Mouse (Mus musculus) kidney, embryonic 16.5 days (tissue): Measurements from ENCODE around the gene St3gal3. TPM values are rescaled to one million over a fixed set of nuclear protein-coding genes. Genes with fewer than 3 reads are reported as not detected.

Experiments used
- ATAC-seq: fragments of 200-750 bp; cut with Nextera tagmentation; 2 replicates; pipeline ENCODE4 v1.8.0; 2017; ENCODE audit warnings: moderate TSS enrichment; ENCODE audit not compliant: low FRiP score, low TSS enrichment
- H3K27ac ChIP-seq: fragments of 300-500 bp; sonication (generic); 2 replicates; pipeline ENCODE4 v1.5.1; 2014; ENCODE audit warnings: low read length
- H3K27me3 ChIP-seq: fragments of 300-500 bp; sonication (generic); 2 replicates; pipeline ENCODE4 v1.6.1; 2014; ENCODE audit warnings: low read length, control low read depth, mixed read lengths; ENCODE audit not compliant: insufficient read depth
- H3K36me3 ChIP-seq: fragments of 300-500 bp; sonication (generic); 2 replicates; pipeline ENCODE4 v1.6.1; 2014; ENCODE audit warnings: low read length, control low read depth, mixed read lengths; ENCODE audit not compliant: insufficient read depth
- H3K4me1 ChIP-seq: fragments of 300-500 bp; sonication (generic); 2 replicates; pipeline ENCODE4 v1.6.1; 2014; ENCODE audit warnings: low read length, control low read depth, mixed read lengths; ENCODE audit not compliant: insufficient read depth
- H3K4me2 ChIP-seq: fragments of 300-500 bp; sonication (generic); replicated peaks from 2 replicates; pipeline ENCODE4 v1.6.1; 2014; ENCODE audit warnings: low read depth, low read length
- H3K4me3 ChIP-seq: fragments of 300-500 bp; sonication (generic); 2 replicates; pipeline ENCODE4 v1.5.1; 2014; ENCODE audit warnings: mild to moderate bottlenecking, low read length
- H3K9ac ChIP-seq: fragments of 300-500 bp; sonication (generic); replicated peaks from 2 replicates; pipeline ENCODE4 v1.6.1; 2014; ENCODE audit warnings: low read length
- H3K9me3 ChIP-seq: fragments of 300-500 bp; sonication (generic); 2 replicates; pipeline ENCODE4 v1.6.1; 2016; ENCODE audit warnings: low read length, control low read depth
- whole genome bisulfite sequencing: fragments of 180-500 bp; shearing (Covaris S2); extraction: QIAGEN DNeasy Blood & Tissue Kit; methylation state at CpG from one replicate; pipeline ENCODE4 v1.1.7; 2014; 5-methylcytosine and 5-hydroxymethylcytosine counted together
- polyA plus RNA-seq: library from polyadenylated mRNA; unstranded; fragments of >200 nt; fragmentation: Nextera tagmentation; extraction: Ambion mirVana; gene quantifications from 2 replicates; pipeline ENCODE4 v1.2.1, GENCODE M21; 2015

The St3gal3 gene
- polyA plus RNA-seq, 1 experiment from 2014 or later, result 8.7 TPM

DNA sequence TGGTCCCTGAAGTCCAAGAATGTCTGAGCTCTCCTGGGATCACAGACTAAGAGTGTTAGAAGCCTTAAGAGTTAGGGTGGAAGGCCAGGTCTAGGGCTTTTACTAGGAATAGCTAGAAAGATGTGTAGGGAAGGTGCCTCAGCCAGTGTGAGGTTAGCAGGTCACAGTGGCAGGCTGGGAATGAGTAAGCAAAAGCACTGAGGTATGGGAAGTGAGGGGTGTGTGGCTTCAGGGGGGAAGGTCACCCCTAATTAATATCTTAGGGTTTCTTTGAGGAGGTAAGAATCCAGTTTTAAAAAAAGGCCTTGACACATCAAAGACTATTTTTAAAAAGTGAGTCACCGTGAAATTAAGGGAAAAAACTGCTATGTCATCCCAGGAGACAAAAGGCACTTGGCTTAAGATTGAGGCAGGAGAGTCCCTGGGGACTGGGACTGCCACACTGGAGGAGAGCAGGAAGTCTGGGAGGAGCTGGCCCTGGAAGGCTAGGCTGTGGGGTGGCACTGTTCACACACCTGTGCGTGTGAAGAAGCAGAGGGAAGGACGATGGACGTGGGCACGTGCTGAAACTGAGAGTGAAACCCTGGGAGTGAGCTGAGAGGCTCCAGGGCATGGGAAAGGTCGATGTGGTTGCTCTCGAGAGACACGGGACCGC, 72.8 kb downstream of the St3gal3 start:
- 40% methylated on average over 9 of the region's 9 CpGs for WGBS
- Histone ChIP-seq H3K27me3 (no peaks in the 10 kb centered on the region), H3K9ac (no peak overlapping the region), H3K4me2 (no peak overlapping the region), H3K9me3 (no peaks in the 10 kb centered on the region), H3K4me1 (peaks cover 33% of the 10 kb centered on the region), H3K27ac (no peak overlapping the region), H3K36me3 (no peaks in the 10 kb centered on the region), H3K4me3 (no peak overlapping the region)
- no peak for ATAC-seq

DNA sequence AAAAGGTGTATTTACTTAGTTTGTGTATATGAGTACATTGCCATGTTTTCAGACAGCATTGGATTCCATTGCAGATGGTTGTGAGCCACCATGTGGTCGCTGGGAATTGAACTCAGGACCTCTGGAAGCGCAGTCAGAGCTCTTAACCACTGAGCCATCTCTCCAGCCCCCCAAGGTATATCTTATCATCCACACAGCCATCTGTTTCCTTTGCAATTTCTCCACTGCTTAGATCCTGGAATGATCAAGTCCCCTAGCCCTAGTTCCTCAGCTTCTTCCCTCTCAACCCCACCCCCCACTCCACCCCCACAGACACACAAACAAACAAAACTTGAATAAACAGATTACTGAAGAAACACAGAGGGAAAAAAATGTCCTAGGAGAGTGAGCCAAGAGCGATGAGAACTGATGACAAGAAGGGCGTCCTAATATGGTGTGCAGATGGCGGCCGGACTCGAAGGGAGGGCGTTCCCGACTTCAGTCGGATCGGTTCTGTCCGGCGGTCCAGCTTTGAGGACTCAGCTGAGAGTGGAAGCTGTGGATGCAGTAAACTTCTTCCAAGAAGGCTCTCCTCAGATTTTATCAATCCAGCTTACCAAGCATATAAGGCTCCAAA, 73.7 kb downstream of the St3gal3 start:
- Histone ChIP-seq H3K36me3 (no peaks in the 10 kb centered on the region), H3K27me3 (no peaks in the 10 kb centered on the region), H3K27ac (no peak overlapping the region), H3K9ac (no peak overlapping the region), H3K4me1 (peaks cover 36% of the 10 kb centered on the region), H3K9me3 (no peaks in the 10 kb centered on the region), H3K4me3 (no peak overlapping the region), H3K4me2 (no peak overlapping the region)
- 65% methylated on average over 13 of the region's 13 CpGs for WGBS
- no peak for ATAC-seq

DNA sequence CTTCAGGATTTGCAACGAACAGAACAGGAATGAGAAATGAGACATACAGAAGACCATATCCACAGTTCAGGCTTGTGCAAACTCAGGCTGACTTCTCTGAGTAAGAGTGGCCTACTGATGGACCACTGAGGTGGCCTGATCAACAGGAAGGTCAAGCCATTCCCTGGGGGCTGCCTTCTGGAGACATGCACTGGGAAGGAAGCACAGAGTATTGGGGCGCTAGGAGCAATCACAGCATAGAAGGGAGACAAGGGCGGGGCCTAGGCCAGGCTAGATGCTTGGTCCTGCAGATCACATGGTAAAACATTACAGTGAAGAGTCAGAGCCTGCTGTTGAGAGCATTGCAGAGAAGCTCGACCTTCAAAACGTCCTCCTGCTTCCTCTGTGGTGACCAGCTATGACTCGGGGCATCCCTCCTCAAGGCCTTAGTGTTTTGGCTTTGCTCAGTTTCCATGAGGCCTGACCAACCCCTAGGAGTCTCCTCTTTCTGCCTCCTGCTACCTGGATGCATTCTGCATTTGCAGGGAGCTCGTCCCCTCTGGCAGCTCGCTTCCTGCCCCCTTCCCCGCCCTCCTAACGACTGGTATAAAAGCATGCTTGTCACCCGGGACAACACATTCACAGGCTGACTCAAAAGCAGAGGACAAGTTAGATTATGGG, 74.8 kb downstream of the St3gal3 start:
- no peaks in the 10 kb centered on the region for H3K9me3 ChIP-seq
- H3K36me3 ChIP-seq, result no peaks in the 10 kb centered on the region
- H3K27me3 ChIP-seq, result no peaks in the 10 kb centered on the region
- no peak overlapping the region for H3K9ac ChIP-seq
- ATAC-seq, result no peak
- H3K4me1 ChIP-seq, result peaks cover 36% of the 10 kb centered on the region
- H3K4me2 ChIP-seq, result no peak overlapping the region
- H3K27ac ChIP-seq, result no peak overlapping the region
- 61% methylated on average over 11 of the region's 11 CpGs for WGBS
- no peak overlapping the region for H3K4me3 ChIP-seq

DNA sequence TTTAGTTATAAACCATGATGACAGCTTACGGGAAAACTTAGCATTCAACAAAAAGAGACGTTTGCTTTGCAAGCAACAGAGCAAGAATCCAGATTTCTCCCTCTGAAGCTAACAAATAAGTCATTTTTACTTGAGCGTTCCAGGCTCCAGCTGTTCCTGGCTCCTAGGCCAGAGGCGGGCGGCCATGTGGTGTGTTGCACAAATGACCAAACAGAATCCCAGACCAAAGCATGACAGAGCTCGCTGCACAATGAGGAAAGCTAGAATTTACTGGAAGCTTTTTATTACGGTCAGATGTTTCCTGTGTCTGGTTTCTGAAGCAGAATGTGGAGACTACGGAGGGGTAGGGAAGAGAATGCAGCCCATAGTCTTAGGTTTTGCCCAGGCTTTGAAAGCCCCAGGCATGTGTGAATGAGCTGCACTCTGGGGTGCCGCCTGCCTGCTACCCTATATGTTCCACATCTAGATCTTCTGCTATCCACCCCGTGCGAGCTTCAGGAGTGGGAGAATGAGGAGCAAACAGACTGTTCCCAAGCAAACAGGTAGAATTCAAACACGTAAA, 76.5 kb downstream of the St3gal3 start:
- Histone ChIP-seq H3K9me3 (no peaks in the 10 kb centered on the region), H3K9ac (no peak overlapping the region), H3K4me1 (peaks cover 45% of the 10 kb centered on the region), H3K4me2 (no peak overlapping the region), H3K4me3 (no peak overlapping the region), H3K27me3 (no peaks in the 10 kb centered on the region), H3K36me3 (no peaks in the 10 kb centered on the region), H3K27ac (peak overlapping the region; percentile 82)
- WGBS, result 52% methylated on average over 12 of the region's 12 CpGs
- peak; percentile 64; the same call in 1 of the 2 replicates for ATAC-seq

DNA sequence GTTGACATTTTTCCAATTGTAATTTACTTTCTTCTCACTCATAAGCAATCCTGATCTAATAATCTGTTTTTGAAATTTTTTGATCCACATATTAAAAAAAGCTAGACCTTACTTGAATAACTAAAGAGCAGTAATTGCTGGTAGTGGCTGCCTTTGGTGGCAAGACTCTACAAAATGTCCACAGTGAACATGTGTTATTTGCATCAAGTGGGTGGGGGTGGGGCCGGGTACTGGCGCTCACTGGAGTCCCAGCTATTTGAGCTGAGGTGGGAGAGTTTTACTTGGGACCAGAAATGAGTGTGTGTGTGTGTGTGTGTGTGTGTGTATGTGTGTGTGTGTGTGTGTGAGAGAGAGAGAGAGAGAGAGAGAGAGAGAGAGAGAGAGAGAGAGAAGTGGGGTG, 77.6 kb downstream of the St3gal3 start:
- Histone ChIP-seq H3K9me3 (no peaks in the 10 kb centered on the region), H3K4me1 (peaks cover 39% of the 10 kb centered on the region), H3K36me3 (no peaks in the 10 kb centered on the region), H3K4me3 (no peak overlapping the region), H3K9ac (no peak overlapping the region), H3K4me2 (no peak overlapping the region), H3K27me3 (no peaks in the 10 kb centered on the region), H3K27ac (no peak overlapping the region)
- WGBS, result 39% methylated on average over 2 of the region's 2 CpGs
- no peak for ATAC-seq

DNA sequence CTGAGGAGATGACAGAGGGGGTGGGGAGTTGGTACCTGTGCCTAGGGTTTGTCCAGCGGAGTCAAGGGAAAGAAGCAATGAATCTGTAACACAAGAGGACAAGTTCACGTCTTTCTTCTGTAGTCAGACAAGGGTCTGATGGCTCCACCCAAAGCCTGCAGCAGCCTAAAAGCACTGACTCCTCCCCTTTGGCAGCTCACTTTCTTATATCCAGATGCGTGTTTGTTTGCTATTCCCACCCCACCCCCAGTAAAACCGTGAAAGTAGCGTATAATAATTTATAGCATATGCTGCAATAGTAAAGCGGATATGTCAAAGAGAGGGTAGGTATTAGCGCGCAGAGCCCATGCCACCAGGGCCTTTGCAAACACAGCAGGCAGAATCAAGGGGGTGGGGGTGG, 80.1 kb downstream of the St3gal3 start:
- WGBS, result 67% methylated on average over 8 of the region's 8 CpGs
- Histone ChIP-seq H3K4me1 (peaks cover 43% of the 10 kb centered on the region), H3K9ac (no peak overlapping the region), H3K9me3 (no peaks in the 10 kb centered on the region), H3K27me3 (no peaks in the 10 kb centered on the region), H3K4me3 (no peak overlapping the region), H3K4me2 (no peak overlapping the region), H3K36me3 (no peaks in the 10 kb centered on the region), H3K27ac (no peak overlapping the region)
- no peak for ATAC-seq

DNA sequence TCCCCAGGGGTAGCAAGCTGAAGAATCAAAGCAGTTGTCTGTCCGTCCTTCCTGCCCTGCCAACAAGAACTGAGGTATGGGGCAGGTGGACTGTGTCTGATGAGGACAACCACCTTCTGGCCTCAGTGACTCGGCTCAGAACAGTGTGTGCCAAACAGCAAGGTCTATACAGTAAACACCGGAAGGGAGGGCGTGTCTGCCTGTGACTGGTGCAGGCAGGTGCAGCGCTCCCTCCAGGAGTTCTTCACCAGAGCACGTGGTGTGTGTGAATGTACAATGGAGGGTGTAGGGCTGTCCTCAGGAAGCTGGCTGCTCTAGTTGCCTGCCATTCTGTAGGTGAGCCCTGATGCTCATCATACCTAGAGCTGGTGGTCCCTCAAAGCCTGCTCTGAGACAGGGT, 80.8 kb downstream of the St3gal3 start:
- Histone ChIP-seq H3K27me3 (no peaks in the 10 kb centered on the region), H3K4me2 (no peak overlapping the region), H3K4me3 (no peak overlapping the region), H3K9ac (no peak overlapping the region), H3K4me1 (peaks cover 43% of the 10 kb centered on the region), H3K9me3 (no peaks in the 10 kb centered on the region), H3K27ac (no peak overlapping the region), H3K36me3 (no peaks in the 10 kb centered on the region)
- ATAC-seq, result no peak
- 87% methylated on average over 6 of the region's 6 CpGs for WGBS

DNA sequence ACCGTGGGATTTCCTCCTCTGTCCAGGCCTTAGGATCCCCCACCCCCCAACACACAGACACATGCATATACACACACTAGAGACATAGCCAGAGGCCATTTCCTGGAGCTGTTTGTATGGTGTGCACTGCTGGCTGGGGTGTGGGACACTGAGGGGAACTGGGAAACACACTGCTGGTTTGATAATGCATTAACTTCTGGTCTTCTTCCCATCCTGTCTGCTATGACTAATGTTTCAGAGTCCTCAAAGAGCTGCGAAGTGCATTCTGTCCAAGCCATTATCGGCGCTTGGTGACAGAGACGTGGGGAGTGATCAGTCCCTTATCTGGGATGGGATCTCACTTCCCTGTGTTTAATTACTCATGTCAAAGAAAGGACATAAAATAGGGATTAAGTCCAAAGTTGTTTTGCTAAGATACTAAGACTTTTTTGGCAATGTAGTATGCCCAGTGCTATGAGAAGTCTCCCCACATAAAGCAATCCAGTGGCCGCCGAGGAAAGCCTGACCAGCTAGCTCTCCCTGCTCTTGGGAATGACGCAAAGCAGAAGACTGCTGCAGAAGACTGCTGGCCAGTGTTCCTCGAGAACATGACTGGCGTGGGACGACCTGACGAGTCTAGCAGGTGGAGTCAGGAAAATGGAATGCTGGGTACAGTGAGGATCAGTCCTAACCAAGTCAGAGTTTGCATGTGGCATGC, 85.0 kb downstream of the St3gal3 start:
- 33% methylated on average over 12 of the region's 12 CpGs for WGBS
- ATAC-seq, result peak; percentile 80
- H3K27ac ChIP-seq, result peak overlapping the region; percentile 45; the same call in 1 of the 2 replicates
- no peak overlapping the region for H3K9ac ChIP-seq
- no peak overlapping the region for H3K4me2 ChIP-seq
- no peaks in the 10 kb centered on the region for H3K27me3 ChIP-seq
- H3K9me3 ChIP-seq, result no peaks in the 10 kb centered on the region
- H3K36me3 ChIP-seq, result no peaks in the 10 kb centered on the region
- H3K4me3 ChIP-seq, result no peak overlapping the region
- H3K4me1 ChIP-seq, result peaks cover 29% of the 10 kb centered on the region

DNA sequence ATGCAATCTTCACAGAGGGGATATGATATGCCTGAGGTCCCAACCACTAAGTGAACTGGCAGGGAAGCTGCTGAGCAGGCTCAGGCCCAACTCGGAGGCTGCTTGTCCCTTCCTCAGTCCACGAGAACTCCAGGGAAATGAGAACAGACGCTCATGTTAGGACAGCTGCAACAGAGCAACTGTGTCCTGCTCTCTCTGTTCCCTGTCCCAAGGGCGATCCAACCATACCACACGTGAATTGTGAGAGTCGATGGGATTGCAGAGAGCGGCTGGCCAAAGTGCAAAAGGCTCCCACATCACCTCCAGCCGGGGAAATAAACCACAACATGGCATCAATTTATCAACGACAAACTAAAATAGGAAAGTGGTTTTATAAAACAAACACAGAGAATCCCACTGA, 90.2 kb downstream of the St3gal3 start:
- no peak for ATAC-seq
- no peak overlapping the region for H3K9ac ChIP-seq
- peaks cover 41% of the 10 kb centered on the region for H3K4me1 ChIP-seq
- no peak overlapping the region for H3K4me3 ChIP-seq
- H3K9me3 ChIP-seq, result no peaks in the 10 kb centered on the region
- H3K27me3 ChIP-seq, result no peaks in the 10 kb centered on the region
- WGBS, result 61% methylated on average over 9 of the region's 9 CpGs
- H3K4me2 ChIP-seq, result no peak overlapping the region
- H3K27ac ChIP-seq, result no peak overlapping the region
- no peaks in the 10 kb centered on the region for H3K36me3 ChIP-seq
